Mouse (Mus musculus) testis, adult 2 months (tissue): ENCODE measurements around the gene Nxn.

Experiments
- CTCF ChIP-seq: fragments of 200-500 bp; IDR thresholded peaks from 2 replicates; pipeline ENCODE4 v1.5.1; 2012; ENCODE audit warnings: low read depth, mild to moderate bottlenecking, inconsistent platforms, low read length, moderate library complexity; ENCODE audit not compliant: control insufficient read depth, insufficient read depth, insufficient replicate concordance
- POLR2A ChIP-seq: fragments of 200-500 bp; IDR thresholded peaks from 2 replicates; pipeline ENCODE4 v1.6.1; 2012; ENCODE audit warnings: low read depth, mild to moderate bottlenecking, inconsistent platforms, low read length, moderate library complexity; ENCODE audit not compliant: control insufficient read depth

GRCm38 (mm10) chr11:76398312-76398797, 585 bp downstream of the Nxn start:
- TF ChIP-seq POLR2A, result no peak
- TF ChIP-seq CTCF, result no peak
